Mouse (Mus musculus): ENCODE measurements around the gene Stx19. TPM values are rescaled to one million over a fixed set of nuclear protein-coding genes. Genes with fewer than 3 reads are reported as not detected.

Gene Stx19
- polyA plus RNA-seq (2015; fragmentation: Nextera tagmentation; extraction: Ambion mirVana) = 0.25 and 0.27 TPM in 2 replicates

DNA sequence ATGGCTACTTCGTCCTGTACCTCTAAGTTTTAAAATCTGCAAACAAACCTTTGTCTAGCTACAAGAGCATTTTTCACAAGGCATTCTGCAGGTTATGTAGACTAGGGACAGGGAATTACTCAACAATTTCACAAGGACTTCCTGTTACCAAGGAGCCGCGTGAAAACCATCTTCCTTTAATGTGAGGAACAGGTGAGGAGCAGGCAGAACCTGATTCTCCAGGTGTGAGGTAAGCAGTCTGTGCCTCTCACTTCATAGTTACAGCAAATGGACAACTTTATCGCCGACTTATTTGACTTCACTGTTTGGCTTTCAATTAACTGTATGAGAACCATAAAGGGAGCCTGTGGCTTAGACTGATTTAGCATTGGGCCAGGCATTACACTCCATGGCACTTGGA, at the start of gene Stx19:
TSS of gene Stx19 (plus strand) at position 186 of the 400 bp plus-strand sequence.

DNA sequence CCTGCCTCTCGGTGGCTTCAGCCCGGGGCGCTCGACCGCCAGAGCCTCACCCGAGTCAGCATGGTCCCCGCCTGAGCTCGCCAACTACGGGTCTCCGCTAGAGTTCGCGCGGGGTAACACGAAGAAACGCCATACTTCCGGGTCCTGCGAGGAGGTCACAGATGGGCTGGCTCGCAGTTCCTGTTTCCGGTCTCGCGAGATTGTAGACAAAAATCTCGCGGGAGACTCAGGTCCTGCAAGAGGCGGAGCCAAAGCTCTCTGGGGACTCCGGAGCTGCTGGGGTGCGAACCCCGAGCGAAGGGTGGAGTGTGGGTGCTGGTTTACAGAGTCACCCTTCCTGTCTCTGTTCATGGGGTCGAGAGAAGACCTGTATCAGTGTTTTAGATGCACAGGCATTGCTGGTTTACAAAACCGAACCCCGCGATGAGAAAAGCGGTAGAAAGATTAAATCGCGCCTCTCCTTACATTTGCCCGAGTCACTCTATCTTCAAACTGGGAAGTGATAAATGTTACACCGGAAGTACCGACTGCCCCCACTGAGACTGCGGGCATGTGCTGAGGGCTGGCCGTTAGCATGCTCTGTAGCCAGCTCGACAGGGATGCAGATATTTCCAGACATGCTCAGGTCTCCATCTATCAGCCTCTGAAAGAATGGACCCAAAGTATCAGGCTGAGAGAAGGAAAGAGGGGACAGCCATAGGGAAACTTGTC, 27.7 kb upstream of the Stx19 start, which contains the start of gene Nsun3:
TSS of gene Nsun3 (minus strand) at position 198 of the 711 bp plus-strand sequence.

GRCm38 (mm10) chr16:62846498-62847312, 32.2 kb downstream of the Stx19 start, which contains the start of gene Arl13b:
Gene Arl13b, minus strand, starts transcription at chr16:62847040.

DNA sequence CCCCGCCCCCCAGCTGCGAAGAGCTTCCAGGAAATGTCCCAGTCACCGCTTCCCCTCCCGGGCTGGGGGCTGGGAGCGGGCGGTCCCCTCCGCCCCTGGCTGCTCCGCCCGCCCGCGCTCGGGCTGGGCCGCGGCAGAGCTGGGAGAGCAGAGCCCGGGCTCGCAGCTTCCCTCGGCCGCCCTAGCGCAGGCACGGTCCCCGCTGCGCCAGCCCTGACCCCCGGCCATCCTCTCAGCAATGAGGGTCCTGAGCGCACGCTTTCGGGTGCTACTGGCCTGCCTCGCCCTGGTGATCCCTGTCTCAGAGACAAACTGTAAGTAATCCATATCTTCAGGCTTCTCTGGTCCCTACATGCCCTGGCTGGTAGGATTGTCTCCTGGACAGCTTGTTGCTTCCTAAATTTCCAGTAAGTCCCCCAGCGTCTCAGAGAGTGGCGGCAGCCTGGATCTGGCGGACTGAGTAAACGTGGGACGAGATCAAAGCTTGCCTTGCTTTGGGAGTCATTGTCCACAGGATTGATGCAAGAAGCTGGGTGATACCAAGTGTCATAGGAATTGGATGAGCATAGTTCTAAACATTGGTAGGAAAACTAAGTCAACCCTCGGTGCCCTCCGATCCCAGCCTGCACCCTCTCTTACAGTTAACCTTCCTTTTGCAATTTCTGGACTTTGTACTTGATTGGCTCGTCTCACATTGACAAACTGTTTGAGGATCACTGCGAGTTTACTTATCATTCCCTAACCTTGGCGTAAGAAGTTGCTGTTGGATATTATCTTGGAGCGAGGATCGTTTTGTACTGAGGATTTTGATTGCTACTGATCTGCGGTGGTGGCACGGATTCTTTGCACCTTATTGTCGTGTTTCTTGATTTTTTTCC, 40.0 kb downstream of the Stx19 start, which contains the start of gene Pros1:
TSS of gene Pros1 (plus strand) at position 117 of the 878 bp plus-strand sequence.

Other genes with a start within 250 kb of the Stx19 start
- 6.8 and 7.1 TPM in 2 replicates for gene Nsun3, start 27.9 kb upstream of the Stx19 start, polyA plus RNA-seq (2015; fragmentation: Nextera tagmentation; extraction: Ambion mirVana)
- 7.9 and 10.6 TPM in 2 replicates for gene Arl13b, start 32.4 kb downstream of the Stx19 start, polyA plus RNA-seq (2015; fragmentation: Nextera tagmentation; extraction: Ambion mirVana)
- 14.8 and 18.9 TPM in 2 replicates for gene Pros1, start 39.6 kb downstream of the Stx19 start, polyA plus RNA-seq (2015; fragmentation: Nextera tagmentation; extraction: Ambion mirVana)

Measured in spleen, postnatal 0 days (tissue).